Mouse (Mus musculus) bone marrow macrophage, adult 2 months (primary cell): ENCODE data around the gene Ftsj3. TPM values are rescaled to one million over a fixed set of nuclear protein-coding genes. Genes with fewer than 3 reads are reported as not detected.

Experiments
- H3K27ac ChIP-seq: 2 replicates; pipeline ENCODE4 v1.5.1; 2012; ENCODE audit warnings: low read depth, low read length; ENCODE audit not compliant: insufficient read depth
- H3K4me1 ChIP-seq: 2 replicates; pipeline ENCODE4 v1.6.1; 2012; ENCODE audit warnings: low read length; ENCODE audit not compliant: control insufficient read depth, insufficient read depth
- H3K4me3 ChIP-seq: 2 replicates; pipeline ENCODE4 v1.5.1; 2012; ENCODE audit warnings: mild to moderate bottlenecking, low read length, moderate library complexity; ENCODE audit not compliant: insufficient read depth
- CTCF ChIP-seq: IDR thresholded peaks from 2 replicates; pipeline ENCODE4 v1.5.1; 2012; ENCODE audit warnings: low read depth, mild to moderate bottlenecking, low read length, moderate library complexity
- POLR2A ChIP-seq: IDR thresholded peaks from 2 replicates; pipeline ENCODE4 v1.6.1; 2012; ENCODE audit warnings: mild to moderate bottlenecking, low read depth, low read length, borderline replicate concordance
- polyA plus RNA-seq: library from polyadenylated mRNA; stranded (reverse); fragments of >200 nt; gene quantifications from 2 replicates; pipeline ENCODE4 v1.2.4, GENCODE M21; 2012; ENCODE audit not compliant: missing spikeins, insufficient read depth, insufficient read length

Ftsj3 gene
- polyA plus RNA-seq, 1 experiment: 17.7 TPM

- Histone ChIP-seq H3K27ac (no peak overlapping the region), H3K4me1 (peaks cover 36% of the 10 kb centered on the region), H3K4me3 (no peak overlapping the region)
- TF ChIP-seq POLR2A (no peak), CTCF (no peak)
Observed at GRCm38 (mm10) chr11:106269060-106269431, 13.2 kb upstream of the Ftsj3 start.

DNA sequence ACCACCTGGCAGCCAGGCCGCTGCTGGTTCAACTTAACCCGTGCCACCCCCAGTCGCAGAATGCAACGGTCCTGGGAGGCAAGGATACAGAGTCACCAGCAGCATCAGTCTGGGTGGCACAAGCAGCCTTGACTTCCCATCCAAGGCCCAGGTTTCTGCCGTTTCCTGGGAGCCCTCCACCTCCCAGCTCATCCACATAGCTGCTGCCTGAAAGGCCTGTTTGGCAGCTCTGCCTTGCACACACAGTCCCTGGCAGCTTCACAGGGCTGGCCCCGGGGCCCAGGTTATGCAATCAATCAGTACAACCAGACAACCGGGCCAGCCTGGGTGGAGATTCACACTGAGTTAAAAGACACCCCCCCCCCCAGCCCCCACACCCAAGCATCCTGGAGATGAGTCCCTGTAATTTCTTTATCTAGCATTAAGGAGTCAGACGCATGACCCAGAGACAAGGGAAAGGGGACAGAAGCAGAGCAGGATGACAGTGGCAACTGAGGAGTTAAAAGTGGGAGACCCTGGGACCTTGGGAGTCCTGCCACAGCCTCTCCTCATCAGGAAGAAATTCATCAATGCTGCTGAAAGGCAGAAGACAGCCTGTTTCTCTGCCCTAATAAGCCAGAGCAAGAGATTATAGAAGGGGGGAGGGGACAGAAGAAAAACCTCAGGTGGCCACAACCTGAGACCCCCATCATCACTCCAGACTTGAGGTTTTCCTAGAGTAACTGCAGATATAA, 12.6 kb upstream of the Ftsj3 start:
- no peak overlapping the region for H3K27ac ChIP-seq
- H3K4me3 ChIP-seq: no peak overlapping the region
- peaks cover 34% of the 10 kb centered on the region for H3K4me1 ChIP-seq
- TF ChIP-seq POLR2A (no peak), CTCF (no peak)

DNA sequence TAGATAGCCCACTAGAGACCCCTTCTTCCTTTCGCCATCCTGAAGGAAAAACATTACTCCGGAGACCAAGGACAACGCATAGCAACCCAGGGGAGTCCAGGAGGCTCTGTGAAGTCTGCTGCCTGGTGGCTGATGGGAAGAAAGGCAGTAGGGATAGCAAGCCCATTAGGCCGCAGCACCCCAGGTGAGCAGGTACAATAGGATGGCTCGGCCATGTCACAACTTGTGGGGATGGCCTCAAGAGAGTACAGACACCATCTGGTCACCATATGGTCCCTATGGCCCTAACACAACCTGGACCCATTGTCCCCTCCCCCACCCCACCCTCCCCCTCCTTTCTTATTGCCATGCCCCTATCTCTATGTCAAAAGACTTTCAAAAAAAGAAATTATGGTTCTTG, 12.0 kb upstream of the Ftsj3 start:
- peaks cover 34% of the 10 kb centered on the region for H3K4me1 ChIP-seq
- no peak overlapping the region for H3K4me3 ChIP-seq
- H3K27ac ChIP-seq: no peak overlapping the region
- TF ChIP-seq POLR2A (no peak), CTCF (no peak)

- Histone ChIP-seq H3K4me1 (peaks cover 34% of the 10 kb centered on the region), H3K27ac (no peak overlapping the region), H3K4me3 (no peak overlapping the region)
- TF ChIP-seq POLR2A (no peak), CTCF (no peak)
Observed at GRCm38 (mm10) chr11:106267311-106267852, 11.5 kb upstream of the Ftsj3 start.

- Histone ChIP-seq H3K27ac (no peak overlapping the region), H3K4me1 (peaks cover 34% of the 10 kb centered on the region), H3K4me3 (no peak overlapping the region)
- TF ChIP-seq CTCF (no peak), POLR2A (no peak)
Observed at GRCm38 (mm10) chr11:106266431-106266830, 10.6 kb upstream of the Ftsj3 start.

DNA sequence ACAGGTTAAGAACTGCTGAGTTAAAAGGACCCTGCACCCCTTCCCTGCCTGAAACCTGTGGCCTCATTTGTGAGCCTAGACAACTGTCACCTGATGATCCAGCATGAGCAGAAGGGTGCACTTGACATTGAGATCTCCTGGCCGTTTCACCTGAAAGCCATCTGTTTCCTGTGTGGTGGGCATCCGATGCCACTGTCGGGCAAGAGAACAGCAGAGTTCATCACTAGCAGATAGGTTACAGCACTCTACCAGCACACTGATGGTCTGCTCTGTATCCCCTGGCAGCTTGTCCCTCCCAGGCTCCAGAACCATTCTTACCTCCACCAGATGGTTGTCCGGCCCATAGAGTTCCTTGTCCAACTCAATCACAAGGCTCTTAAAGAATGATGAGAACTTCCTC, 9.7 kb upstream of the Ftsj3 start:
- Histone ChIP-seq H3K27ac (no peak overlapping the region), H3K4me1 (peaks cover 28% of the 10 kb centered on the region), H3K4me3 (no peak overlapping the region)
- TF ChIP-seq POLR2A (no peak), CTCF (no peak)

GRCm38 (mm10) chr11:106264988-106265387, 9.1 kb upstream of the Ftsj3 start:
- H3K4me3 ChIP-seq: no peak overlapping the region
- H3K4me1 ChIP-seq: peaks cover 22% of the 10 kb centered on the region
- H3K27ac ChIP-seq: no peak overlapping the region
- TF ChIP-seq CTCF (no peak), POLR2A (no peak)

DNA sequence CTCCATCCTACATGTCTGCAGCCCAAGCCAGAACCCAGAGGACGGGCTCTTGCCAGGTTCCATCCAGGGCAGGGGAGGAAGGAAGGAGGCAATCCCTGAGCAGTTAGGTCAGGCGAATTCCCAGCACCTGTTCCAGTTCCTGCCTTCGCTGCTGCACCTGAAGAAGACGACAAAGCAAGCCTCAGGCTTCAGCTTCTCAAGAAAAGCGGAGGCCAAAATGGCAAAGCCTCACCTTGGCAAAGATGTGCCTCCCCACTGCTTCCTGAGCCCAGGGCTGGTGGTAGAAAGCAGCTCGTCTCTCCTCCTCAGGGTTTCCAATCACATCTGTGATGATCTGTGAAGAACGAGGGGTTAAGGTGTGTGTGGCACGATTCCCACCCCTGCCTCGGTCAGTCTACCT, 8.1 kb upstream of the Ftsj3 start:
- Histone ChIP-seq H3K4me3 (no peak overlapping the region), H3K4me1 (peaks cover 16% of the 10 kb centered on the region), H3K27ac (no peak overlapping the region)
- TF ChIP-seq POLR2A (no peak), CTCF (no peak)

DNA sequence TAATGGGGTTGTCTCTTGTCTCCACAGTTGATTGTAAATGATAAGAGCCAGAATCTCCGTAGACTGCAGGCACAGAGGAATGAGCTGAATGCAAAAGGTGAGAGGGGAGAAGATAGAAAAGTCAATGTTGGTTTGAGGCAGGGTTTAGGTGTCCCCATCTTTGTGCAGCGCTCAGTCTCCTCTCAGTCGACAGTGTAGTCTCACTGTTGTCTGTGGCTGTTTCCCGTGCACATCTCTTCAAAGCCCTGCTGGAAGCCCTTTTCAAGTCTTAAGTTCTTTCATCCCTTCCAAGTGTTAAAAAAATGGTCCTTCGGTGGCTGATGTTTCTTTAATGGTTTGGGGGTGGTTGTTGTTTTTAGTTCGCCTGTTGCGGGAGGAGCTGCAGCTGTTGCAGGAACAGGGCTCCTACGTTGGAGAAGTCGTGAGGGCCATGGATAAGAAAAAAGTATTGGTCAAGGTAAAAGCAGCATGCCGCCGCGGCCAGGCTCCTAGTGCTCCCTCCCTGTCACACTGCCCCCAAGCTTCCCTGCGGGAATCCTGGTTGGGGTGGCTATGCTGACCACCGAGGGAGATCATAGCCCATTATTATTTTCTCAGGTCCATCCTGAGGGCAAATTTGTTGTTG, 5.1 kb upstream of the Ftsj3 start:
- H3K27ac ChIP-seq: no peak overlapping the region
- no peak overlapping the region for H3K4me3 ChIP-seq
- TF ChIP-seq POLR2A (no peak), CTCF (no peak)
- H3K4me1 ChIP-seq: peaks cover 10% of the 10 kb centered on the region

- no peak for TF ChIP-seq CTCF
- TF ChIP-seq POLR2A: no peak
- Histone ChIP-seq H3K4me3 (peak overlapping the region; percentile 96), H3K27ac (no peak overlapping the region), H3K4me1 (peaks cover 13% of the 10 kb centered on the region)
Observed at GRCm38 (mm10) chr11:106256775-106257174, 896 bp upstream of the Ftsj3 start.
